Mouse (Mus musculus) layer of hippocampus, adult 6 months (tissue): Measurements from ENCODE around the gene Ndp. TPM values are rescaled to one million over a fixed set of nuclear protein-coding genes. Genes with fewer than 3 reads are reported as not detected.

Experiments used
- long read RNA-seq, 2 experiments: library from polyadenylated mRNA; unstranded; transcript quantifications; one replicate each; pipeline ENCODE4 v2.0.0; 2019 to 2020
- polyA plus RNA-seq: library from polyadenylated mRNA; unstranded; fragments of <200 nt; fragmentation: Nextera tagmentation; gene quantifications from 2 replicates; pipeline ENCODE4 v1.2.3, GENCODE M21; 2021

Gene Ndp
- polyA plus RNA-seq = 7.4 and 11.3 TPM in 2 replicates
- long read RNA-seq, experiment 1, transcript Ndp-201 (3 exons, 1,939 nt) = major isoform, 13 of 15 reads
- long read RNA-seq, experiment 1, partial matches to known transcripts = 1 of 15 reads
- long read RNA-seq, experiment 1, other reads (novel, unspliced or antisense) = 1 of 15 reads
- long read RNA-seq, experiment 2, transcript Ndp-201 (3 exons, 1,939 nt) = major isoform, 20 of 21 reads
- long read RNA-seq, experiment 2, partial matches to known transcripts = 1 of 21 reads
- long read RNA-seq, experiment 2, other reads (novel, unspliced or antisense) = 0 of 21 reads

DNA sequence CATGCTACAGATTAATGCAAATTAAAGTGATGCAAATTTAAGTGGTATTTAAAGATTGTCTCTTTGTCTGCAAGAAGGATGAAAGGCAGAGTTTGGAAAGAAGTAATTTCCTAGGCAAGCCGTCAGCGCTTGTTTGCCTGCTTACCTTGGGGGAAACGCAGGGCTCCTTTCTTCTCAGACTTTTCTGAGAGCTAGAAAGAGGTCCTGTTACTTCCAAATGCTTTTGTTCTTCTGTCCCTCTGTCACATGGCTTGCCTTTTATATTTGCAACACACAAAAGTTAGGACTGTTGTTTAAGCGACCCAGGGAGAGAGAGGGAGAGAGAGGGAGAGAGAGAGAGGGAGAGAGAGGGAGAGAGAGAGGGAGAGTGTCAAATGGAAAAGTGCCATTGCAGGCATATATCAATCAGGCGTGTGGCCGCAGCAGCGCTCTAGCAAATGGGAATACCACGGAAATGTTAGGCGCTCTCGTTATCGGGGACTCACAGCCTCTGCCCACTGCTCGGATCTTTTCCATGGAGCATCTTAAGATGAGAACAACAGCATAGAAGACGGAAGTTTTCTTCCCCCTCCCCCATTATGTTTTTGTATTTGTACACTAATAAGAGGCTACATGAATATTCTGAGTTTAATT, at the start of gene Ndp:
Gene Ndp (minus strand): TSS at position 534 of the 633 bp plus-strand sequence.

Other genes with a start within 250 kb of the Ndp start
- gene Maob, start 94.4 kb downstream of the Ndp start, polyA plus RNA-seq = 25.3 and 34.1 TPM in 2 replicates